Mouse (Mus musculus): ENCODE results near the gene Tspan4. TPM values are rescaled to one million over a fixed set of nuclear protein-coding genes. Genes with fewer than 3 reads are reported as not detected.

Gene Tspan4
- total and polyA plus RNA-seq, 2 experiments from 2014 or later: 83.9 to 119 TPM

DNA sequence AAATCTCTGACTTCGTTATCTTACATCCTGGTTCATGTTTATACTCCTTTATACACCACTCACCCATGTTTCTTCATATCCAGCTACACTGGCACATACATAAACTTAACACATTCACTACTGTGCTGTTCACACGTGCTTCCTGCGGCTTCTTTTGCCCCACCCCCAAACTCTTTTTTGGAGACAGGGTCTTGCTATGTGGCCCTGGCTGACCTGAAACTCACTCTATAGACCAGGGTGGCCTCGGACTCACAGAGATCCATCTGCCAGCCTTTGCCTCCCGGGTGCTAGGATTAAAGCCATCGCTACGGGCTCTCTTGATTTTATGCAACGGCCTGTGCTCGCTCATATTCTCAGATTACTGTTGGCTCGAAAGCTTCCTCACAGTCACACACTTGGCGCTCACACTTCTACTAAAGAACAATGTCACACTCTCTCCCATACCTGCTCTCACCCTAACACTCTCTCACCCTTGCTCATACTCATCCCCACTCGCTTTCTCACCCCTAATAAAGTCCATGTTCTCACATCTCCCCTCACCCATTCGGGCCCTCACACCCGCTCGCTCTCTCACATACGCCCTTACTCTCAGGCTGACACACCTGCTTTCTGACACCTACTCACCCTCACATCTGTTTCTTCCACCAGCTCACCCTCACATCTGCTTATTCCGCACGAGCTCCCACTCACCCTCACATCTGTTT, 64.0 kb downstream of the Tspan4 start:
- 19% methylated on average over 18 of the region's 18 CpGs for WGBS
- H3K4me1 ChIP-seq (ENCODE audit: insufficient read depth, low read length): peaks cover 19% of the 10 kb centered on the region
- no peak; the same call in 1 of the 2 replicates for ATAC-seq
- DNase-seq (ENCODE audit: low spot score): no peak
- peak overlapping the region; percentile 83 for H3K27ac ChIP-seq
- H3K4me3 ChIP-seq (ENCODE audit: low read length): peak overlapping the region; percentile 68
- H3K4me2 ChIP-seq (ENCODE audit: low read depth, low read length): peak overlapping the region; percentile 86
- no peaks in the 10 kb centered on the region for H3K9me3 ChIP-seq (ENCODE audit: low read length)
- no peaks in the 10 kb centered on the region for H3K27me3 ChIP-seq (ENCODE audit: insufficient read depth, low read length)
- H3K9ac ChIP-seq (replicated peaks; ENCODE audit: low read length): peak overlapping the region; percentile 81
- no peak for TF ChIP-seq CTCF (IDR thresholded peaks at IDR 0.05; ENCODE audit: low read depth)
- no peaks in the 10 kb centered on the region for H3K36me3 ChIP-seq (ENCODE audit: insufficient read depth, low read length)

GRCm38 (mm10) chr7:141539556-141540311, 64.7 kb downstream of the Tspan4 start, which contains the start of gene Chid1:
Gene Chid1, minus strand, starts transcription at chr7:141539857.
- H3K9me3 ChIP-seq (ENCODE audit: low read length): no peaks in the 10 kb centered on the region
- H3K4me2 ChIP-seq (ENCODE audit: low read depth, low read length): peak within 1 kb of the TSS; percentile 86
- H3K36me3 ChIP-seq (ENCODE audit: insufficient read depth, low read length): no peaks in the 10 kb centered on the region
- H3K4me3 ChIP-seq (ENCODE audit: low read length): peak within 1 kb of the TSS; percentile 68
- DNase-seq (ENCODE audit: low spot score) (peak; percentile 100), ATAC-seq (peak; percentile 97)
- WGBS: 1% methylated on average over 46 of the region's 46 CpGs
- peaks cover 19% of the 10 kb centered on the region for H3K4me1 ChIP-seq (ENCODE audit: insufficient read depth, low read length)
- no peak for TF ChIP-seq CTCF (IDR thresholded peaks at IDR 0.05; ENCODE audit: low read depth)
- no peaks in the 10 kb centered on the region for H3K27me3 ChIP-seq (ENCODE audit: insufficient read depth, low read length)
- peak within 1 kb of the TSS; percentile 81 for H3K9ac ChIP-seq (replicated peaks; ENCODE audit: low read length)
- peak within 1 kb of the TSS; percentile 83 for H3K27ac ChIP-seq

DNA sequence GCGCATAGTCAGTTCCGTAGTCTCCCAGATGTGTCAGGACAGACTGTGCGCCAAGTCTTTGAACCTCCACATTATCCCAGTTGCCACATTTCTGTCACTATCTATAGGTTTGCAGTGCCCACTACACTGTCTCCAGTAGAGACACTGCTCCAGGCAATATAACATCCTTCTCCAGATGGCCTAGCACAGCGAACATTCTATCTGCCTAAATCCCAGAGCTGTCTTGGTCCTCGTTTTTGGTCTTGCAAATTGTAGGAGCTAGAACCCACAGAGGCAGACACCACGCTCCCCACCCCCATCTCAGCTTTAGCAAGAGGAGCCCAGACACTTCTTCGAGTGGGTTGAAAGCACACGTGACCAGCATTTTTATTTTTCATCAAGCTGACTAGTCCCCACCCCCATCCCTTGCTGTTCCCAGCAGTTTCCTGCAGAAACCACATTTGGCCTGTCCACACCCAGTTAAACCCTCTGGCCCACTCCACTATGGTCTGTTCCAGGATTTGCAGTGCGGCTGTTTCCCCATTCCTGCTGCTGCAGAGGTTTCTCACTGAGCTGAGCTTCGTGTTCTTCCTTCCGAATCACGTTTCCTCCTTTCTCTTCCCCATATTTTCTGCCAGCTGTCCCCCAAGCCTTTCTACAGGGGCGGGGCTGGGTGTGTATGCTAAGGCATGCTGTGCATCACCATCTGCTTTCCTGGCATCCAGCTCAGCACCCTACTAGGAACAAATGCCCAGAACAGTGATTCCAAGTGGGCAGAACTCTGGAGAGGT, 65.5 kb downstream of the Tspan4 start:
- DNase-seq (ENCODE audit: low spot score): peak; percentile 64
- peak overlapping the region; percentile 86 for H3K4me2 ChIP-seq (ENCODE audit: low read depth, low read length)
- H3K9ac ChIP-seq (replicated peaks; ENCODE audit: low read length): peak overlapping the region; percentile 81; the same call in 1 of the 2 replicates
- H3K36me3 ChIP-seq (ENCODE audit: insufficient read depth, low read length): no peaks in the 10 kb centered on the region
- no peaks in the 10 kb centered on the region for H3K9me3 ChIP-seq (ENCODE audit: low read length)
- H3K27me3 ChIP-seq (ENCODE audit: insufficient read depth, low read length): no peaks in the 10 kb centered on the region
- no peak for TF ChIP-seq CTCF (IDR thresholded peaks at IDR 0.05; ENCODE audit: low read depth)
- H3K4me1 ChIP-seq (ENCODE audit: insufficient read depth, low read length): peaks cover 19% of the 10 kb centered on the region
- WGBS: 52% methylated on average over 13 of the region's 13 CpGs
- peak overlapping the region; percentile 68 for H3K4me3 ChIP-seq (ENCODE audit: low read length)
- ATAC-seq: peak; percentile 35
- peak overlapping the region; percentile 80 for H3K27ac ChIP-seq

- no peak for TF ChIP-seq CTCF (IDR thresholded peaks at IDR 0.05; ENCODE audit: low read depth)
- Histone ChIP-seq H3K27me3 (ENCODE audit: insufficient read depth, low read length) (no peaks in the 10 kb centered on the region), H3K9ac (replicated peaks; ENCODE audit: low read length) (no peak overlapping the region), H3K27ac (no peak overlapping the region), H3K36me3 (ENCODE audit: insufficient read depth, low read length) (no peaks in the 10 kb centered on the region), H3K9me3 (ENCODE audit: low read length) (no peaks in the 10 kb centered on the region), H3K4me2 (ENCODE audit: low read depth, low read length) (no peak overlapping the region), H3K4me1 (ENCODE audit: insufficient read depth, low read length) (peaks cover 19% of the 10 kb centered on the region), H3K4me3 (ENCODE audit: low read length) (no peak overlapping the region)
- DNase-seq (ENCODE audit: low spot score): no peak
- WGBS: 79% methylated on average over 4 of the region's 4 CpGs
- no peak for ATAC-seq
Observed at GRCm38 (mm10) chr7:141541681-141542080, 66.6 kb downstream of the Tspan4 start.

- peaks cover 19% of the 10 kb centered on the region for H3K4me1 ChIP-seq (ENCODE audit: insufficient read depth, low read length)
- H3K4me2 ChIP-seq (ENCODE audit: low read depth, low read length): no peak overlapping the region
- H3K9me3 ChIP-seq (ENCODE audit: low read length): no peaks in the 10 kb centered on the region
- H3K4me3 ChIP-seq (ENCODE audit: low read length): no peak overlapping the region
- ATAC-seq (no peak), DNase-seq (ENCODE audit: low spot score) (no peak)
- H3K9ac ChIP-seq (replicated peaks; ENCODE audit: low read length): no peak overlapping the region
- H3K36me3 ChIP-seq (ENCODE audit: insufficient read depth, low read length): no peaks in the 10 kb centered on the region
- H3K27ac ChIP-seq: no peak overlapping the region
- TF ChIP-seq CTCF (IDR thresholded peaks at IDR 0.05; ENCODE audit: low read depth): no peak
- H3K27me3 ChIP-seq (ENCODE audit: insufficient read depth, low read length): no peaks in the 10 kb centered on the region
- WGBS: 71% methylated on average over 2 of the region's 2 CpGs
Observed at GRCm38 (mm10) chr7:141542588-141542987, 67.5 kb downstream of the Tspan4 start.

Other genes with a start within 250 kb of the Tspan4 start
- 52.2 and 56.4 TPM in 2 replicates for gene Phrf1, start 246.5 kb upstream of the Tspan4 start, total RNA-seq (2014; rRNA removed)
- gene Phrf1, start 246.5 kb upstream of the Tspan4 start, polyA plus RNA-seq (2015; fragmentation: Nextera tagmentation; extraction: Ambion mirVana): 35.6 and 38.0 TPM in 2 replicates
- 3.9 and 7.0 TPM in 2 replicates for gene Irf7, start 208.8 kb upstream of the Tspan4 start, total RNA-seq (2014; rRNA removed)
- gene Irf7, start 208.8 kb upstream of the Tspan4 start, polyA plus RNA-seq (2015; fragmentation: Nextera tagmentation; extraction: Ambion mirVana): 3.3 and 5.5 TPM in 2 replicates
- not detected in 2 replicates for gene Cdhr5, start 198.5 kb upstream of the Tspan4 start, total RNA-seq (2014; rRNA removed)
- gene Cdhr5, start 198.5 kb upstream of the Tspan4 start, polyA plus RNA-seq (2015; fragmentation: Nextera tagmentation; extraction: Ambion mirVana): 0.23 TPM in 1 of 2 replicates, not detected in the other
- 3.7 TPM in 1 of 2 replicates, not detected in the other for gene Sct, start 196.1 kb upstream of the Tspan4 start, total RNA-seq (2014; rRNA removed)
- gene Sct, start 196.1 kb upstream of the Tspan4 start, polyA plus RNA-seq (2015; fragmentation: Nextera tagmentation; extraction: Ambion mirVana): 7.6 and 9.9 TPM in 2 replicates
- gene Drd4, start 183.2 kb upstream of the Tspan4 start, total RNA-seq (2014; rRNA removed): 0.54 and 0.94 TPM in 2 replicates
- 0.73 and 0.79 TPM in 2 replicates for gene Drd4, start 183.2 kb upstream of the Tspan4 start, polyA plus RNA-seq (2015; fragmentation: Nextera tagmentation; extraction: Ambion mirVana)
- 218 and 220 TPM in 2 replicates for gene Deaf1, start 147.6 kb upstream of the Tspan4 start, total RNA-seq (2014; rRNA removed)
- gene Deaf1, start 147.6 kb upstream of the Tspan4 start, polyA plus RNA-seq (2015; fragmentation: Nextera tagmentation; extraction: Ambion mirVana): 200 and 237 TPM in 2 replicates
- gene Tmem80, start 147.5 kb upstream of the Tspan4 start, total RNA-seq (2014; rRNA removed): 31.6 and 36.4 TPM in 2 replicates
- 42.0 and 44.9 TPM in 2 replicates for gene Tmem80, start 147.5 kb upstream of the Tspan4 start, polyA plus RNA-seq (2015; fragmentation: Nextera tagmentation; extraction: Ambion mirVana)
- gene Eps8l2, start 136.4 kb upstream of the Tspan4 start, total RNA-seq (2014; rRNA removed): 1.6 and 3.9 TPM in 2 replicates
- gene Eps8l2, start 136.4 kb upstream of the Tspan4 start, polyA plus RNA-seq (2015; fragmentation: Nextera tagmentation; extraction: Ambion mirVana): 1.5 and 2.4 TPM in 2 replicates
- gene Taldo1, start 83.0 kb upstream of the Tspan4 start, total RNA-seq (2014; rRNA removed): 156 and 200 TPM in 2 replicates
- gene Taldo1, start 83.0 kb upstream of the Tspan4 start, polyA plus RNA-seq (2015; fragmentation: Nextera tagmentation; extraction: Ambion mirVana): 252 and 258 TPM in 2 replicates
- 61.2 and 74.4 TPM in 2 replicates for gene Gatd1, start 61.1 kb upstream of the Tspan4 start, total RNA-seq (2014; rRNA removed)
- gene Gatd1, start 61.1 kb upstream of the Tspan4 start, polyA plus RNA-seq (2015; fragmentation: Nextera tagmentation; extraction: Ambion mirVana): 46.9 and 49.4 TPM in 2 replicates
- 208 and 246 TPM in 2 replicates for gene Cend1, start 45.7 kb upstream of the Tspan4 start, total RNA-seq (2014; rRNA removed)
- gene Cend1, start 45.7 kb upstream of the Tspan4 start, polyA plus RNA-seq (2015; fragmentation: Nextera tagmentation; extraction: Ambion mirVana): 219 and 255 TPM in 2 replicates
- gene Slc25a22, start 37.3 kb upstream of the Tspan4 start, total RNA-seq (2014; rRNA removed): 126 and 138 TPM in 2 replicates
- 79.9 and 87.3 TPM in 2 replicates for gene Slc25a22, start 37.3 kb upstream of the Tspan4 start, polyA plus RNA-seq (2015; fragmentation: Nextera tagmentation; extraction: Ambion mirVana)
- gene Pidd1, start 31.2 kb upstream of the Tspan4 start, total RNA-seq (2014; rRNA removed): 3.6 and 4.6 TPM in 2 replicates
- 2.4 and 2.5 TPM in 2 replicates for gene Pidd1, start 31.2 kb upstream of the Tspan4 start, polyA plus RNA-seq (2015; fragmentation: Nextera tagmentation; extraction: Ambion mirVana)
- 179 and 249 TPM in 2 replicates for gene Rplp2, start 27.9 kb upstream of the Tspan4 start, total RNA-seq (2014; rRNA removed)
- 839 and 863 TPM in 2 replicates for gene Rplp2, start 27.9 kb upstream of the Tspan4 start, polyA plus RNA-seq (2015; fragmentation: Nextera tagmentation; extraction: Ambion mirVana)
- 8.5 and 10.0 TPM in 2 replicates for gene Pnpla2, start 20.0 kb upstream of the Tspan4 start, total RNA-seq (2014; rRNA removed)
- gene Pnpla2, start 20.0 kb upstream of the Tspan4 start, polyA plus RNA-seq (2015; fragmentation: Nextera tagmentation; extraction: Ambion mirVana): 20.0 and 22.4 TPM in 2 replicates
- 2.1 and 5.0 TPM in 2 replicates for gene Cracr2b, start 14.1 kb upstream of the Tspan4 start, total RNA-seq (2014; rRNA removed)
- gene Cracr2b, start 14.1 kb upstream of the Tspan4 start, polyA plus RNA-seq (2015; fragmentation: Nextera tagmentation; extraction: Ambion mirVana): 6.7 and 9.1 TPM in 2 replicates
- 62.6 and 79.4 TPM in 2 replicates for gene Cd151, start 7.8 kb upstream of the Tspan4 start, total RNA-seq (2014; rRNA removed)
- 16.1 and 18.5 TPM in 2 replicates for gene Cd151, start 7.8 kb upstream of the Tspan4 start, polyA plus RNA-seq (2015; fragmentation: Nextera tagmentation; extraction: Ambion mirVana)
- gene Polr2l, start 108 bp upstream of the Tspan4 start, total RNA-seq (2014; rRNA removed): 25.5 and 46.1 TPM in 2 replicates
- 75.9 and 81.6 TPM in 2 replicates for gene Polr2l, start 108 bp upstream of the Tspan4 start, polyA plus RNA-seq (2015; fragmentation: Nextera tagmentation; extraction: Ambion mirVana)
- gene Chid1, start 64.6 kb downstream of the Tspan4 start, total RNA-seq (2014; rRNA removed): 34.2 and 55.2 TPM in 2 replicates
- 47.8 and 48.3 TPM in 2 replicates for gene Chid1, start 64.6 kb downstream of the Tspan4 start, polyA plus RNA-seq (2015; fragmentation: Nextera tagmentation; extraction: Ambion mirVana)
- 209 and 214 TPM in 2 replicates for gene Ap2a2, start 86.9 kb downstream of the Tspan4 start, total RNA-seq (2014; rRNA removed)
- 110 and 115 TPM in 2 replicates for gene Ap2a2, start 86.9 kb downstream of the Tspan4 start, polyA plus RNA-seq (2015; fragmentation: Nextera tagmentation; extraction: Ambion mirVana)
- not detected in 2 replicates for gene Muc6, start 180.1 kb downstream of the Tspan4 start, total RNA-seq (2014; rRNA removed)
- gene Muc6, start 180.1 kb downstream of the Tspan4 start, polyA plus RNA-seq (2015; fragmentation: Nextera tagmentation; extraction: Ambion mirVana): 0.13 and 0.23 TPM in 2 replicates
- gene Muc2, start 215.1 kb downstream of the Tspan4 start, total RNA-seq (2014; rRNA removed): 0.83 and 1.3 TPM in 2 replicates
- 0.20 and 0.91 TPM in 2 replicates for gene Muc2, start 215.1 kb downstream of the Tspan4 start, polyA plus RNA-seq (2015; fragmentation: Nextera tagmentation; extraction: Ambion mirVana)